Mouse (Mus musculus) macrophage (primary cell): ENCODE results near the gene Sdha. TPM values are rescaled to one million over a fixed set of nuclear protein-coding genes. Genes with fewer than 3 reads are reported as not detected.

Experiments used
- H3K27ac ChIP-seq: fragments of 350-480 bp; formaldehyde crosslinking; 2 replicates; pipeline ENCODE4 v1.9.0; 2021
- H3K36me3 ChIP-seq: fragments of 350-480 bp; formaldehyde crosslinking; 2 replicates; pipeline ENCODE4 v1.9.0; 2021; ENCODE audit errors: inconsistent target
- H3K4me3 ChIP-seq: fragments of 350-480 bp; formaldehyde crosslinking; 2 replicates; pipeline ENCODE4 v1.9.0; 2021; ENCODE audit errors: inconsistent target
- H3K79me2 ChIP-seq: fragments of 350-480 bp; formaldehyde crosslinking; 2 replicates; pipeline ENCODE4 v1.9.0; 2021; ENCODE audit errors: inconsistent target
- WGBS: methylation state at CpG from one replicate; pipeline ENCODE4 v1.1.7; 2026; ENCODE audit warnings: inconsistent platforms; ENCODE audit not compliant: missing documents; 5-methylcytosine and 5-hydroxymethylcytosine counted together
- polyA plus RNA-seq: library from polyadenylated mRNA; stranded (reverse); fragments of 250-400 nt; gene quantifications from 3 replicates; pipeline ENCODE4 v1.2.4, GENCODE M21; 2018; ENCODE audit warnings: inconsistent platforms

Sdha gene
- polyA plus RNA-seq, 1 experiment from 2014 or later, result 201 TPM

DNA sequence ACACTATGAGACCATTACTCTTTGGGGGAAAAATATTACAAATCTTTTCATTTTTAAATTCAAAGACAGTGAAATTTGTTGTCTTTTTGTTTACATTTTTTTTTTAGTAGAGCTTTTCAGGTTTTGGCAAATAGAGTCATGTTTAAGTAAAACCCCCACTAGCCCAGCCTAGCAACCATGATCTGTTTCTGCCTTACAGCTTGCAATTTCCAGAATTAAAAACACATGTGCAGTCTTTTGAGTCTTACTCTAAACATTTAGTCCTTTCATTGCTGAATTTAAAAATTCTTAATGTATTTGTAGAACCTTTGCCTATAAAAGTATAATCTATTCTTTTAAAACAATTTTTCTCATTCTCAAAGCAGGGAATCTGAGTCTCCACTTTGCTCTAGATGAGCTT is 20.8 kb downstream of the Sdha start:
- Histone ChIP-seq H3K4me3 (no peak overlapping the region), H3K36me3 (peaks cover 85% of the 10 kb centered on the region), H3K27ac (no peak overlapping the region), H3K79me2 (no peaks in the 10 kb centered on the region)

DNA sequence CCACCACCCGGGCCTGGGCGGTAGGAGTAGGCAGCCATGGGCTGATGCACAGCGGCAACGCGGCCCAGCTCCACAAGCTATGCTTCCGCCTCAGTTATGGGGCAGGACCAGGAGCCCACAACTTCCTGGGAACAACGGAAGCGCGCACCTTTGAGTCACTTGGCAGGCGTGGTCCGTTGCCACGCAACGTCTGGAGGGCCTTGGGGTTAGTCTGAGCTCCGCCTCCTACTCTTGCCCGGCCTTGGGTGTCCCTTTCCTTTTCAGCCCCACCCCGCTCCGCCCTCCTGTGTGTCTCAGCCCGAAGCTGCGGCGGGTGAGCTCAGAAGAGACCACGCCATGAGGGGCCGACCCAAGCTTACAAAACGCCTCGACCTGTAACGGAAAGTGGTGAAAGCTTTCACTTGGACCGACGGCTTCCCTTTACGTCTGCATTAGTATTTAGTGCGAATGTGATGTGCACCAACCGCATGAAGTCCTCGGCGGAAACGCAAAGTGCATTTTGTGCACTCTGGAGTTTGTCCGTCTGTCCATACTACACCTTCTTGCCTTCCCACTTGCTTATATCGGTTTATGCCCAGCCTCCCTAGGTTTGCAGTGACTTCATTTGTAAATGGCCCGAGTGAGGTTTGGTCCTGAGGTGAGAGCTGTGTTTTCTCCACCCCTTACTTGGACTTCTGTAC is 32.8 kb downstream of the Sdha start, which contains the start of gene Pdcd6:
Gene Pdcd6, minus strand, starts transcription at position 411 of the 680 bp plus-strand sequence.
- peak within 1 kb of the TSS; percentile 96 for H3K4me3 ChIP-seq
- H3K79me2 ChIP-seq, result peaks cover 47% of the 10 kb centered on the region
- H3K27ac ChIP-seq, result peak within 1 kb of the TSS; percentile 55
- peaks cover 18% of the 10 kb centered on the region for H3K36me3 ChIP-seq
- WGBS, result under 1% methylated on average over 31 of the region's 36 CpGs

DNA sequence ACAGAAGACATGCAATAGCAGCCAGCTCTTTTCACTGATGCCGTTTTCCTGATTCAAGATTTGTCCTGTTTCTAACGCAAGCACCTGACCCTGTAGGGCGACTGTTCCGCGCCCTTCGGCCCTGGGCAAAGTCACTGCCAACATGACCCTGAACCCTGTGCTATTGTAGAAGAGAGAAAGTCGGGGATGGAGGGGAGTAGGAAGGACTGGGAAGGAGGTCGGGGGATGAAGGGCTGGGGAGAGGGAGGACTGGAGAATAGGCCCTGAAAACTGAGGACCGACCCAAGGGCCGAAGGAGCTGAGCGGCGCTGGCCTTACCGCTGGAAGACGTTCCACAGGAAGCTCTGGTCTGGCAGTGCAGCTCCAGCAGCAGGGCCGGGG is 33.3 kb downstream of the Sdha start:
- H3K36me3 ChIP-seq, result peaks cover 15% of the 10 kb centered on the region
- peaks cover 52% of the 10 kb centered on the region for H3K79me2 ChIP-seq
- H3K4me3 ChIP-seq, result peak overlapping the region; percentile 96
- 2% methylated on average over 15 of the region's 15 CpGs for WGBS
- H3K27ac ChIP-seq, result peak overlapping the region; percentile 55

DNA sequence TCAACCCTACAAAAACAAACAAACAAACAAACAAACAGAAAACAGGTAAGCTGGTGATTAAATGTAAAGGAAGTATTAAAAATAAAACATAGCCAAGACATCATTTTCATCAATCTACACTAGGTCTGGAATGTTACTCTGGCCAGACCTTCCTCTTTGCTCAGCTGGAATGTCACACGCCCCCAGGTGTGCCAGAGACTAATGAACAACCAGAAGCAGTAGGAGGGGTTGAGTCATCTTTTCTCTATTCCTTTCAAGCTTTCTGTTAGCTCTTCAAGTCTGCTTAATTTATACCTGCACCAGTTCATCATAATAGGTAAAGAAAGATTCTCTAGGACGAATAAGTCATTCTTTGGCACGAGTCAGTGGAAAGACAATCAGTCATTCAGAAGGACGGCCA is 33.7 kb downstream of the Sdha start:
- peaks cover 54% of the 10 kb centered on the region for H3K79me2 ChIP-seq
- WGBS, result 29% methylated on average over 4 of the region's 4 CpGs
- peak overlapping the region; percentile 55 for H3K27ac ChIP-seq
- H3K36me3 ChIP-seq, result peaks cover 15% of the 10 kb centered on the region
- peak overlapping the region; percentile 96 for H3K4me3 ChIP-seq

DNA sequence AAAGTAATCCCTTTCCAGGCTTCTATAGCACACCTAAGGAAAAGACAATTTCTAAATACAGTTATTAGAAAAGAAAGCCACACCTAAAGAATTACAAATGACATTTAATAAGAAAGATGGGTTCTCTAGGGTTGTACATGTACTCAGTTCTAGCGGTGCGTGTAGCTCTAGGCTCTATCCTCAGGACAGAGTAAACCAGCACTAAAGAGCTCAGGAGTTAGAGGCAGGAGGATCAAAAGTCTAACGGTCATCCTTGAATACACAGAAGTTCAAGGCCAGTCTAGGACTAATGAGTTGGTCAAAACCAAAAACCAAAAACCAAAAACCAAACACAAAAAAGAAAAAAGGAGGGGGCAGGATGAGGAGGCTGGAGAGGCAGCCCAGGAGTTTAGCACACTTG is 35.5 kb downstream of the Sdha start:
- no peak overlapping the region for H3K27ac ChIP-seq
- no peak overlapping the region for H3K4me3 ChIP-seq
- H3K36me3 ChIP-seq, result peaks cover 22% of the 10 kb centered on the region
- peaks cover 54% of the 10 kb centered on the region for H3K79me2 ChIP-seq
- 100% methylated on average over 3 of the region's 3 CpGs for WGBS

DNA sequence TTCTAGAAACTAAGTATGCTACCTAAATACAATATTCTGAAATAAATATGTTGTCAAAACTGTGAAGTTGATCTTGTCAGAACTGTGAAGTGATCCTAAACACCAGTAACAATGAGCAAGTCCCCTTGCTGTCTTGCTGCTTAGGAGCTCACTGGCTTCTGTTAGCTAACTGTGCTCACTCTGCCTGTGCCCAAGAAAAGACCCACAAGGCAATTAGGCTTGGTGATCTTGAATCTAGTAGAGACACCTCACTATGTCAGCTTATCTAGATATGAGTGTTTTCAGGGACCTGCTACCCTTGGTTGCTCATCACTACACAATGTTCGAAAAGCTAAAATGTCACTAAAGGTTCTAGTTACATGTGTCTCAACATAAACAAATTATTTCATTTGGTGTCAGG is 44.3 kb downstream of the Sdha start:
- Histone ChIP-seq H3K36me3 (peaks cover 83% of the 10 kb centered on the region), H3K79me2 (no peaks in the 10 kb centered on the region), H3K27ac (no peak overlapping the region), H3K4me3 (no peak overlapping the region)
- WGBS, result 90% methylated on average over 1 of the region's 1 CpGs

DNA sequence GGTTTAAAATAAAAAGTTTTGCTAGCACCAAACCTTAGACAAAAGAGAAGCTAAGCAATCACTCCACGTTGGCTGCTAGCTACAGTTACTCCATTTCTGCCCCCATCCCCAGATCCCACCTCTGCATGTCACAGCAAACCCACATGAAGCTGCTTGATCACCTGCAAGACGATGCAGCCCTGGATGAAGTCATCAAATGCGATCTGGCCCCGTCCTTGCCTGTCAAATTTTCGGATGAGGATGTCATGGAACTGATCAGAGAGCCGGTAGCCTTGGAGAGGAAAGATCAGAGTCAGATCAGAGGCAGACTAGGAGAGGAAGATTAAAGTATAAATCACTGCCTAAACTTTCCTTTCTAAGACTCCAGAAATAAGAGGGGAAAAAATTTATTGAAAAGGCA is 44.7 kb downstream of the Sdha start:
- Histone ChIP-seq H3K27ac (no peak overlapping the region), H3K79me2 (no peaks in the 10 kb centered on the region), H3K4me3 (no peak overlapping the region), H3K36me3 (peaks cover 79% of the 10 kb centered on the region)
- 91% methylated on average over 6 of the region's 6 CpGs for WGBS

DNA sequence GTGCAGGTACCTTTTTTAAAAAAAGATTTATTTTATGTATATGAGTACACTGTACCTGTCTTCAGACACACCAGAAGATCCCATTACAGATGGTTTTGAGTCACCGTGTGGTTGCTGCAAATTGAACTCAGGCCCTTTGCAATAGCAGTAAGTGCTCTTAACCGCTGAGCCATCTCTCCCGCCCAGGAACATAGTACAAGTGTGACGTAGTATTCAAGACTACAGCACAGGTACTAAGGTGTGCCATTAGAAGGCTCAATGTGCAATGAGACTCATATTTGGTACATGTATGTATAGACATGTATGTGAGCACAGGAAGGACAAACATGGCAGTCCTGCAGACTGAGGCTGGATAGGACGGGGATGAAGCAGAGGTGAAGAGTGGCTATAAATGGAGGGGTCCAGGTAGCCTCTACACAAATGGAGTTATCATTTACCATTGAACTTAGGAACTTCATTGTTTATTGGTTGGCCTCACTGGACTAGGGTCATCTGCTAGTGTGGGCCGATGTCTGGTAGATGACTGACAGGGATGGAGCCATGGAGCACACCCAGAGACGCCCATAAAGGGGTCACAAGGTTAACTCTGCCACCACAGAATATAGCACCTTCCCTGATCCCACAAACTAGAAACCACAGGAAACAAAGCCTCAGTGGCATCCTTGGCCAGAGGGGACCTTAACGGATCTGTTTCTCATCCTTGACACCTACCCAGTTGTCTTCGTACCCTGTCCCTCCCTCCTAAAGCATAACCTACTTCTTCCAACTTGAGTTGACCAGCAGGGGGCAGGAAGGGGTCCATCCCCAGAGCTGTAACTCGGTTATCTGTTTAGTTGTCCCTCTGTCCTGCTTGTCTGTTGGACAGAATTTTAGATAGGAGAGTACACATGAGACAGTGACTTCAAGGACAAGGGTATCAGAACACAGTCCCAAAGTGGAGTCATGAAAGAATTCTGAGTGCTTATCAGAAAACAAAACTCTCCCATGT is 47.7 kb downstream of the Sdha start:
- Histone ChIP-seq H3K27ac (no peak overlapping the region), H3K36me3 (peaks cover 50% of the 10 kb centered on the region), H3K4me3 (no peak overlapping the region), H3K79me2 (no peaks in the 10 kb centered on the region)
- 94% methylated on average over 9 of the region's 10 CpGs for WGBS

DNA sequence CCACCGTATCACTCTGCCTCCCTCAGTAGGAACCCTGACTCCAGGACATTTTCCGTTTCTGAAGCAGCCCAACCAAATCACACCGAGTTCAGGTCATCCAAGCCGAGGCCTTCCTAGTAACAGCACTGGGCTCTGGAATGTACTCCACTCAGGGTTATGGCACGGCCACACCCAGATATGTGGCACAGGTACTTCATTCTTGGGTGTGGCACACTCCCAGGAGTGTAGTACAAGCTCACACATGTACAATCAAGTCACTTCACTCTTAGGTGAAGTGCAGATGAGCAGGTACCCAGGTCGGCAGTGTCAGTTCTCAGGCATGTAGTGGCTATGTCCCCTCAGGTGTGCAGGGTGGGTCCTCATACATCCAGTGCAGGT is 48.5 kb downstream of the Sdha start:
- Histone ChIP-seq H3K79me2 (no peaks in the 10 kb centered on the region), H3K36me3 (peaks cover 42% of the 10 kb centered on the region), H3K4me3 (no peak overlapping the region), H3K27ac (no peak overlapping the region)
- WGBS, result 80% methylated on average over 6 of the region's 6 CpGs

DNA sequence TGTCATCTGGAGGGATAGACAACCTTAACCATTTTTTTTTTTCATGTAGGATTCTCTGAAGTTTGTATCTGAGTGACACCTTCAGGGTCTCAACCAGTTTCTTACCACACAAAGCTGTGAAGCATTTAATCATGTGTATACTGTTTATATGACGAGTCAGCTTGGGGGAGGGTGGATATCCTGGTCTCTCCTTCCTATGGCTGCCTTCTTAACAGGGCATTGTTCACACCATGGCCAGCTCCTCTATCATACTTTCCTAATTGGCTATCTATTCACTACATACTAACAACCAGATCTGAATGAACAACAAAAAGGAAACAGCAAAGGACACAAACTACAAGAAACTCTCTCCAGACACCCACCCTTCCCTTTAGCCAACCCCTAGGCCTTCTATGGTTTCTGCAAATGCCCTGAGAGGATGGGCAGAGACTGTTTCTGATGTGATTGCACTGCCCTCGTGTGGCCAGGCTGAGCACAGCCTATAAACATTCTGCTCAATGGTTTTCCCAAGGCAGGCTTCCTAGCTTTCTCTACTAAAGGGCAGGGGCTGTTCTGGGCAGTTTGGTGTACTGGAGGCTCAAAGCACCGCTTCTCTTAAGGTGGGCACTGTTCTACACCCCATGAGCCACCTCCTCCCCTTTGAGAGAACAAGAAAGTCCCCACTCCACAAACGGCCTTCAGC is 49.0 kb downstream of the Sdha start:
- Histone ChIP-seq H3K79me2 (no peaks in the 10 kb centered on the region), H3K36me3 (peaks cover 37% of the 10 kb centered on the region), H3K27ac (no peak overlapping the region), H3K4me3 (no peak overlapping the region)
- 40% methylated on average over 4 of the region's 4 CpGs for WGBS

DNA sequence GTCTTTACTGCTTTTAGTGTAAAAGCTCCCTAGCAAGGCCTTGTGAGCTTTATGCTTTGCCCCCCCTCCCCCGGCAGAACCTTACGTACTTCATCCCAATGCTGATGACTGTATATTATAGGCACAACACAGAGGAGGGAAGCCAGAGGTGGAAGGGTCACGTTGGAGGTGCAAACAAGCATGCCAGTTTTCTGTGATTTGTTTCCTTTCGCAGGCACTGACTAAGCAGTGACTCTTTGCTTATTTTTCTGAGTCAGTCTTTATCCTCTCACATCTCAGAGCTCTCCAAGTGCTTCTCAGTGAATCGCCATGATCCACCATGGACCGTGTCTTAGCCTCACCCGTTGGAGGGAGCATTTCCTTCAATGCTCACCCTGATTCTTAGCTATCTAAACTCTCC is 53.7 kb downstream of the Sdha start:
- WGBS, result 91% methylated on average over 7 of the region's 7 CpGs
- H3K36me3 ChIP-seq, result no peaks in the 10 kb centered on the region

DNA sequence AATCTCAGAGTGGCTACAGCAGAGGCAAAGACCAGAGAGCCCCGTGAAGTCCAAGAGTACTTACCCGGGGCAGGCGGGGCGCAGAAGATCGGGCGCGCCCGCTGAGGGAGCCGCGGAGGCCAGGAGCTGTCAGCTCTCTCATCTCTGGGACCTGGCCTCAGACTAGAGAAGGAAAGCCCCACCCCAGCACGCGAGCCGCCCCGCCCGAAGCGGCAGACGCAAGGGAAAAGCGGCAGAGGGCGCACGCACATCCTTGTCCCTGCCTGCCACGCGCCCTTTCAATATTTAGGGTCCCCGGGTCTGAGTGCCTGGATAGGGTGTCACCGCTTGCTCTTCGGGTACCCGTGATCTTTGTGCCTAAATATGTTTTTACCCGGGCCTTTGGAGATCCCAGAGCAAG is 57.9 kb downstream of the Sdha start, which contains the start of gene Ahrr:
Gene Ahrr, minus strand, starts transcription at position 165 of the 400 bp plus-strand sequence.
- 4% methylated on average over 24 of the region's 27 CpGs for WGBS
- Histone ChIP-seq H3K4me3 (peak within 1 kb of the TSS; percentile 4; the same call in 1 of the 2 replicates), H3K79me2 (no peaks in the 10 kb centered on the region), H3K36me3 (no peaks in the 10 kb centered on the region), H3K27ac (no peak within 1 kb of the TSS)

More for the DNA sequence above, 53.7 kb downstream of the Sdha start:
- Histone ChIP-seq H3K27ac (no peak overlapping the region), H3K4me3 (no peak overlapping the region), H3K79me2 (no peaks in the 10 kb centered on the region)

DNA sequence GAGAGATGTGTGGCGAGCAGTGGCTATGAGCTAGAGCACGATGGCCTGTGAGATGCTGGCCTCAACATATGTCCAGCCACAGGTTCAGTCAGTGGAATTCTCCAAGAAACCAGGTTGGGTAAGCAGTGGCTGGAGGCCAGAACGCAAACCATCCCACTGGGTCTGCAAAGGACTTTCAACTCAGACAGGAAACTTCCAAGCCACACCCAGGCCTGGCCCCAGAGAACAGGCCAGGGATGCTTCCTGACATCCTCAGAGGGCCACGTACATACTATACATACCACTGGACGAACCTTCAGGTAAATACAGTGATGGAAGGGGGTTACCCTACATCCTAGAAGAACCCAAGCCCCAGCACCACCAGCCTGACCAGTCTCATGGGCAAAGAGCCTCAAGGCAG is 60.4 kb downstream of the Sdha start:
- no peaks in the 10 kb centered on the region; the same call in 1 of the 2 replicates for H3K79me2 ChIP-seq
- no peak overlapping the region for H3K4me3 ChIP-seq
- H3K27ac ChIP-seq, result no peak overlapping the region
- no peaks in the 10 kb centered on the region for H3K36me3 ChIP-seq
- WGBS, result 93% methylated on average over 5 of the region's 5 CpGs

DNA sequence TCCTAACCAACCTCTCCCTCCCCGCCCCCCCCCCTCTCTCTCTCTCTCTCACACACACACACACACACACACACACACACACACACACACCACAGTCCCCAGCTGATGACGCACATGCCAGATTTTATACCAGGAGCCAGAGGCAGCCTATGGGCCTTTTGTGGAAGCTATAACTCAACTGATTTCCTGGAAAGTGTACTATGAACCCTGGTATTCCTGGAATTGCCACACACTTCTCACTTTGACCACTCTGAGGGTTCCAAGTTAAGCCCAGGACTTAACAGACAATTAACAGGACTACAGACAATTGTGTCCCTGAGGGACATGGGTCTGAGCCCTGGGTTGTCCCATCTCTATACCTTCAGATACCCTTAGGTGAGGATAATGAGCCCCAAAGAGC is 67.8 kb downstream of the Sdha start:
- H3K4me3 ChIP-seq, result no peak overlapping the region
- H3K27ac ChIP-seq, result no peak overlapping the region
- WGBS, result 100% methylated on average over 1 of the region's 2 CpGs
- H3K36me3 ChIP-seq, result no peaks in the 10 kb centered on the region
- no peaks in the 10 kb centered on the region; the same call in 1 of the 2 replicates for H3K79me2 ChIP-seq
